Mouse (Mus musculus): Measurements from ENCODE around the gene Bdh2. TPM values are rescaled to one million over a fixed set of nuclear protein-coding genes. Genes with fewer than 3 reads are reported as not detected.

Bdh2 gene
- polyA plus RNA-seq, 1 experiment from 2014 or later: 9.4 TPM

DNA sequence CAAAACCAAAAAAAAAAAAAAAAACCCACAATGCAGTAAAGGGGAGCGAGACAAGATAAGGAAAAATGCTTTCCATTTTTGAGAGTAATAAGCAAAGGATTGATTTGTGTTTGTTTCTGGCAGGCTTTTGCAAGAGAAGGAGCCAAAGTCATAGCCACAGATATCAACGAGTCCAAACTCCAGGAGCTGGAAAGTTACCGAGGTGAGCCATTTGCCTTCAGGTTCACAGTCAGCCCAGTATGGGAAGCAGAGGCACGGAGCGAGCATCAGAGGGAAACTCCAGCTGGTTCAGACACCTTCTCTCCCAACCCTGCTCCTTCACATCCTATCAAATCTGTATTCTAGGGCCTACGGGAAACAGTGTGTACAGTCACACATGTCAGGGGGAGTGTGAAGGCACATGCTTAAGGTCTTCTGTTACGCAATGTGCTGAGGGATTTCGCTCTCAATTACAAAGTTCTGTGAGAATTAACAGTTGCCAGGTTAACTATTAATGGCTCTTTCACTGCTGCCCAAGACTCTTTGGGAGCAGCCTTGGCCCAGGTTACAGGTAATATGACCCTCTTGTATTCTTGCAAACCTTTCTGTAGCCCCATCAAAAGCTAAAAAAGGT is 7.2 kb downstream of the Bdh2 start:
- Histone ChIP-seq H3K36me3 (ENCODE audit: control insufficient read depth, insufficient read depth, low read length) (no peaks in the 10 kb centered on the region), H3K9me3 (ENCODE audit: control insufficient read depth, low read length) (no peaks in the 10 kb centered on the region), H3K4me2 (ENCODE audit: low read depth, low read length) (no peak overlapping the region), H3K4me1 (ENCODE audit: control insufficient read depth, insufficient read depth, low read length) (no peaks in the 10 kb centered on the region), H3K27me3 (replicated peaks; ENCODE audit: control insufficient read depth, insufficient read depth, low read length) (no peaks in the 10 kb centered on the region), H3K4me3 (ENCODE audit: low read depth, low read length) (no peak overlapping the region), H3K27ac (replicated peaks; ENCODE audit: low read depth, low read length) (no peak overlapping the region), H3K9ac (ENCODE audit: low read depth, low read length) (no peak overlapping the region)
- DNase-seq (ENCODE audit: low spot score): no peak
- WGBS: 84% methylated on average over 8 of the region's 8 CpGs
- ATAC-seq (ENCODE audit: low read depth): no peak

DNA sequence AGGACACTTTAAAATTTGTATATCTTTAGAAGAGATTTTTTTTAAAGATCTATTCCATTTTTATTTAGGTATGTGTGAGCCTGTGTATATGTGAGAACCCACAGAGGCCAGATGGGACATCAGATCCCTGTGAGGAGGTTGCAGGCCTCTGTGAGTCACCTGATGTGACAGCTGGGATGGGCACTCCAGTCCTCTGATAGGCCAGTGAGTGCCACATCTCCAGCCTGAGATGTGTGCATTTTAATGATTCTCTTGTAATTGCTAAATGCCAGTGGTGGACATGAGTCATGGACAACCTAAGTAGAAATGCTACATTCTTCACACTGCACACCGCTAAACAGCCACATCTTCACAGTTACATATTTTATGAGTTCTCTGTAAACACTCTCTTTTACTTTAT is 8.1 kb downstream of the Bdh2 start:
- Histone ChIP-seq H3K9ac (ENCODE audit: low read depth, low read length) (no peak overlapping the region), H3K36me3 (ENCODE audit: control insufficient read depth, insufficient read depth, low read length) (no peaks in the 10 kb centered on the region), H3K4me2 (ENCODE audit: low read depth, low read length) (no peak overlapping the region), H3K27me3 (replicated peaks; ENCODE audit: control insufficient read depth, insufficient read depth, low read length) (no peaks in the 10 kb centered on the region), H3K4me3 (ENCODE audit: low read depth, low read length) (no peak overlapping the region), H3K27ac (replicated peaks; ENCODE audit: low read depth, low read length) (no peak overlapping the region), H3K4me1 (ENCODE audit: control insufficient read depth, insufficient read depth, low read length) (no peaks in the 10 kb centered on the region), H3K9me3 (ENCODE audit: control insufficient read depth, low read length) (no peaks in the 10 kb centered on the region)
- 86% methylated on average over 1 of the region's 1 CpGs for whole genome bisulfite sequencing
- ATAC-seq (ENCODE audit: low read depth) (no peak), DNase-seq (ENCODE audit: low spot score) (no peak)

DNA sequence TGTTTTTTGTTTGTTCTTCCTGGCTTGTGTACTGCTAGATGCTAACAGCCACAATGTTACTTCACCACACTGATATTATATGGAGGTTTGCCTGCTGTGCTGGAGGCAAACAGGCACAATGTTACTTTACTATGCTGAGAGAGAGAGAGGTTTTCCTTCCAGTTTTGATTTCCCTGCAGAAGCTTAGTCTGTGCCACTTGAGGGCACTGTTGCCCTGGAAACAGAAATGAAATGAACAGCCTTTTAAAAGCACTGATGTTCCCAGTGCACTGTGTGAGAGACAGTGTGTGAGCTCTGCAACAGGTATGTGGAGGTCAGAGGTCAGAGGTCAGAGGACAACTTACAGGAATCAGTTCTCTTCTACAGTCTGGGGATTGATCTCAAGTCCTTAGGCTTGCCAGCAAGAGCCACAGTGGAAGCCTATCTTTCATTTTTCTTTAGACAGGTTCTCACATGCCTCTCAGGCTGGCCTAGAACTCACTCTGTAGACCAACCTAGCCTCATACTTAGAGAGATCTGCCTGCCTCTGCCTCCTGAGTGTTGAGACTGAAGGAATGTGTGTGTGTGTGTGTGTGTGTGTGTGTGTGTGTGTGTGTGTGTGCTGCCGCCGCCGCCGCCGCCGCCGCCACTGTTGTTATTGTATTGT is 9.4 kb downstream of the Bdh2 start:
- Histone ChIP-seq H3K4me1 (ENCODE audit: control insufficient read depth, insufficient read depth, low read length) (no peaks in the 10 kb centered on the region), H3K27me3 (replicated peaks; ENCODE audit: control insufficient read depth, insufficient read depth, low read length) (no peaks in the 10 kb centered on the region), H3K36me3 (ENCODE audit: control insufficient read depth, insufficient read depth, low read length) (no peaks in the 10 kb centered on the region), H3K4me2 (ENCODE audit: low read depth, low read length) (no peak overlapping the region), H3K27ac (replicated peaks; ENCODE audit: low read depth, low read length) (no peak overlapping the region), H3K9ac (ENCODE audit: low read depth, low read length) (no peak overlapping the region), H3K9me3 (ENCODE audit: control insufficient read depth, low read length) (no peaks in the 10 kb centered on the region), H3K4me3 (ENCODE audit: low read depth, low read length) (no peak overlapping the region)
- DNase-seq (ENCODE audit: low spot score) (peak; percentile 90), ATAC-seq (ENCODE audit: low read depth) (peak; percentile 83)
- 100% methylated on average over 7 of the region's 7 CpGs for WGBS

DNA sequence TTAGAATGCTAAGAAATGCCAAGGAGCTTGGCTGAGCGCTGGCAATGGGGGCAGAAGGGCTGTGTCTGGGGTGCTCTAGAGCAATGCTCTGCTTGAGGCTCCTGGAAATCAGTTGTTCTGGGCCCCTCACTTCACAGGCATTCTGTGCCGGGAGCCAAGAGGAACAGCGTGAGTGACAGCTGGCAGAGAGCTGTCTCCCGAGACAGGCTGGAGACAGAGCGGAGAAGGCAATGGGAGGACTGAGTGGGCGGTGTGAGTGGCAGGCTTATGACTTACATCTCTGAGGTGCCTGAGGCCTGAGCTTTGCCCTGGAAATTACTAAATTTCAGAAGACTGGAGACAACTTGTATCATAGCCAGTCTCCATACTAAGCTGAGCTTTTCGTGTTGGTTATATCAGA is 12.7 kb downstream of the Bdh2 start:
- 51% methylated on average over 7 of the region's 7 CpGs for WGBS
- DNase-seq (ENCODE audit: low spot score): peak; percentile 46
- Histone ChIP-seq H3K9ac (ENCODE audit: low read depth, low read length) (no peak overlapping the region), H3K9me3 (ENCODE audit: control insufficient read depth, low read length) (no peaks in the 10 kb centered on the region), H3K36me3 (ENCODE audit: control insufficient read depth, insufficient read depth, low read length) (no peaks in the 10 kb centered on the region), H3K27ac (replicated peaks; ENCODE audit: low read depth, low read length) (no peak overlapping the region), H3K27me3 (replicated peaks; ENCODE audit: control insufficient read depth, insufficient read depth, low read length) (no peaks in the 10 kb centered on the region), H3K4me2 (ENCODE audit: low read depth, low read length) (no peak overlapping the region), H3K4me3 (ENCODE audit: low read depth, low read length) (no peak overlapping the region), H3K4me1 (ENCODE audit: control insufficient read depth, insufficient read depth, low read length) (no peaks in the 10 kb centered on the region)
- peak; percentile 37 for ATAC-seq (ENCODE audit: low read depth)

DNA sequence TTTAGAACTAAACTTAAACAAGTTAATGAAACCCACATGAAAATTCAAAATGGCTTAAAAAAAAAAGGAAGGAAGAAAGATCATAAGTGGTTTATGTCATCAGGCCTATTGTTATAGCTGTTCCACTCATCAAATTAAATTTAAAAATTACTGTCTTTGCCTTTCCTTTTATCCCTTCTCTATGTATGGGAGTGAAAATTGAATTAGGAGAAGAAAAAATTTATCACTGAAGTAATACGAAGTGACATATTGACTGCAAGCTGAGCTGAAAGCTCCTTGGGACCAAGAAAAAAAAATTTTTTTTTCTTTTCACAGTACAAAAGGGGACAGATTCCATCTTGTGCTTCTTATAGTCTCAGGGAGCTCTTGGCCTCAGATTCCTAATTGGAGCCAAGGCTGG is 14.5 kb downstream of the Bdh2 start:
- Histone ChIP-seq H3K36me3 (ENCODE audit: control insufficient read depth, insufficient read depth, low read length) (no peaks in the 10 kb centered on the region), H3K9ac (ENCODE audit: low read depth, low read length) (no peak overlapping the region), H3K27me3 (replicated peaks; ENCODE audit: control insufficient read depth, insufficient read depth, low read length) (no peaks in the 10 kb centered on the region), H3K9me3 (ENCODE audit: control insufficient read depth, low read length) (no peaks in the 10 kb centered on the region), H3K4me3 (ENCODE audit: low read depth, low read length) (no peak overlapping the region), H3K27ac (replicated peaks; ENCODE audit: low read depth, low read length) (no peak overlapping the region), H3K4me1 (ENCODE audit: control insufficient read depth, insufficient read depth, low read length) (no peaks in the 10 kb centered on the region), H3K4me2 (ENCODE audit: low read depth, low read length) (no peak overlapping the region)
- DNase-seq (ENCODE audit: low spot score): no peak
- ATAC-seq (ENCODE audit: low read depth): no peak
- 66% methylated on average over 1 of the region's 1 CpGs for WGBS

DNA sequence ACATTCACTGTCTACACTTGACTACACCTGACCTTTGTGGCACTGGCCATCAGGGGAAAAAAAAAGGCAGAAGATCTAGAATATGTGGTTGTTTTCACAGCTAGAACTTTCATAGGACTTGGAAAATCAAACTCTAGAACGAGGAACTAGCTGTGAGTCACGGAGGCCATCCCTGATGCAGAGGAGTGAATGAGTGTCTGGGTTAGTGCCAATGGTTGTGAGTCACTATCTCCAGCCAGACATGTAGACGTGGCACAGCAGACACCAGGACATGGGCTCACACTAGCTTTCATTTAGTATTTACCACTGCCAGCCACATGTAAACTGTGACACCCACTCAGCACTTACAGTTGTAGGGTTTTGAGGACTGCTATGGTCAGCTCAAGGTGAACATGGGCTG is 17.5 kb downstream of the Bdh2 start:
- no peaks in the 10 kb centered on the region for H3K27me3 ChIP-seq (replicated peaks; ENCODE audit: control insufficient read depth, insufficient read depth, low read length)
- WGBS: 84% methylated on average over 3 of the region's 3 CpGs
- H3K4me1 ChIP-seq (ENCODE audit: control insufficient read depth, insufficient read depth, low read length): no peaks in the 10 kb centered on the region
- H3K4me2 ChIP-seq (ENCODE audit: low read depth, low read length): no peak overlapping the region
- ATAC-seq (ENCODE audit: low read depth) (no peak), DNase-seq (ENCODE audit: low spot score) (no peak)
- H3K27ac ChIP-seq (replicated peaks; ENCODE audit: low read depth, low read length): no peak overlapping the region
- no peaks in the 10 kb centered on the region for H3K36me3 ChIP-seq (ENCODE audit: control insufficient read depth, insufficient read depth, low read length)
- no peak overlapping the region for H3K9ac ChIP-seq (ENCODE audit: low read depth, low read length)
- no peaks in the 10 kb centered on the region for H3K9me3 ChIP-seq (ENCODE audit: control insufficient read depth, low read length)
- no peak overlapping the region for H3K4me3 ChIP-seq (ENCODE audit: low read depth, low read length)

DNA sequence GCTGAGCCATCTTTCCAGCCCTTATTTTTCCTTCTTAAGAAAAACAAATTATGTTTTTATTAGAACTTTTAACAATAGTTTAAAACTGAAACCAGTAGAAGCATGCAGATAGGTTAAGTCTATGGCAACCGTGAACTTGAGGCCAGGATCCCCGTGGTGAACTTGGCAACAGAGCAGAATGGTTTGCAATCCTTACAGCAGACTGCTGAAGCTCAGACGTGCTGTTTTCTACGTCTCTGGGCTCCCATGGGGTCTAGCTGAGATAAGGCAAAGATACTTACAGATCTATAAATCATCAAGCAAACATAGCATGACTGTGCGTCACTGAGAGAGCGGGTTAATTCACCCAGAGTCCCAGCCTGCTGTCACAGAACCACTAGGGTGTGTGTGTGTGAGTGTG is 19.1 kb downstream of the Bdh2 start:
- 67% methylated on average over 6 of the region's 6 CpGs for WGBS
- no peaks in the 10 kb centered on the region for H3K27me3 ChIP-seq (replicated peaks; ENCODE audit: control insufficient read depth, insufficient read depth, low read length)

DNA sequence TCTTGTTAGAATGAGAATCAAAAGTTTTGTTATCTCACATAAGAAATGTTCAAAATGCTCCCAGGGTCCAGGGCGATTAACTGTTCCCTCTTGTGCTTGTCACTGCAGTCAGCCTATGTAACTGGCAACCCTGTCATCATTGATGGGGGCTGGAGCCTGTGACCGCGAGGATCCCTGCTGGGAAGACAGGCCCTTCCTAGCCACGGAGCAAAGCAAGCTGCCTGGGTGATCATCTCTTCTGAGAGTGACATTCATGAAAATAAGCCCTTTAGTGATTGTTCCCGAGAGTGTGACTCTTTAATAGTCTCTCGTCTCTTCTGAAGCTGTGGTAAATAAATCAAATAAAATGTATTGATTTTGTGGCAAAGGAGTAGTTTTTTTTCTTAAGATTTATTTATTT is 23.0 kb downstream of the Bdh2 start:
- H3K9me3 ChIP-seq (ENCODE audit: control insufficient read depth, low read length): no peaks in the 10 kb centered on the region
- peaks cover 8% of the 10 kb centered on the region for H3K4me1 ChIP-seq (ENCODE audit: control insufficient read depth, insufficient read depth, low read length)
- H3K36me3 ChIP-seq (ENCODE audit: control insufficient read depth, insufficient read depth, low read length): no peaks in the 10 kb centered on the region
- H3K9ac ChIP-seq (ENCODE audit: low read depth, low read length): no peak overlapping the region
- no peak overlapping the region for H3K4me2 ChIP-seq (ENCODE audit: low read depth, low read length)
- H3K27me3 ChIP-seq (replicated peaks; ENCODE audit: control insufficient read depth, insufficient read depth, low read length): peaks cover 4% of the 10 kb centered on the region; the same call in 1 of the 2 replicates
- ATAC-seq (ENCODE audit: low read depth): no peak
- no peak overlapping the region for H3K27ac ChIP-seq (replicated peaks; ENCODE audit: low read depth, low read length)
- WGBS: 34% methylated on average over 6 of the region's 6 CpGs
- DNase-seq (ENCODE audit: low spot score): no peak
- no peak overlapping the region for H3K4me3 ChIP-seq (ENCODE audit: low read depth, low read length)

More for the DNA sequence above, 19.1 kb downstream of the Bdh2 start:
- Histone ChIP-seq H3K4me2 (ENCODE audit: low read depth, low read length) (no peak overlapping the region), H3K4me1 (ENCODE audit: control insufficient read depth, insufficient read depth, low read length) (no peaks in the 10 kb centered on the region), H3K4me3 (ENCODE audit: low read depth, low read length) (no peak overlapping the region), H3K27ac (replicated peaks; ENCODE audit: low read depth, low read length) (no peak overlapping the region), H3K9ac (ENCODE audit: low read depth, low read length) (no peak overlapping the region), H3K36me3 (ENCODE audit: control insufficient read depth, insufficient read depth, low read length) (no peaks in the 10 kb centered on the region), H3K9me3 (ENCODE audit: control insufficient read depth, low read length) (no peaks in the 10 kb centered on the region)
- no peak for DNase-seq (ENCODE audit: low spot score)
- no peak for ATAC-seq (ENCODE audit: low read depth)

DNA sequence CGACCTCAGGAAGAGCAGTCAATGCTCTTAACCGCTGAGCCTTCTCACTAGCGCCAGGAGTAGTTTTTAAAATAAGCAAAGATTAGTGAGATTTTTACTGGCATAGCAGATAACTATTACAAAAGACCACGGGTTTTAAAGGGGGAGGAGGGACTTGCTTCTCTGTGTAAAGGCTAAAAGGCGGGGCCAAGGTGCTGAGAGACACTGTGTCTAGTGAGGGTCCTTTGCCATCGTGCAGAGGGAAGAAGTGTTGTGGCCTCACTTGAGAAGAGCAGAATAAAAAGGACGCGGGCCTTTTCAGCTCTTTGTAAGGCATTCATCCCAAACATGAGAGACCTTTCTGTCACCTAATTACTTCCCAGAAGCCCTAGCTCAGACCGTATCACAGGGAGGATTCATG is 23.5 kb downstream of the Bdh2 start:
- WGBS: 26% methylated on average over 9 of the region's 9 CpGs
- no peak for ATAC-seq (ENCODE audit: low read depth)
- H3K27me3 ChIP-seq (replicated peaks; ENCODE audit: control insufficient read depth, insufficient read depth, low read length): peaks cover 4% of the 10 kb centered on the region; the same call in 1 of the 2 replicates
- peaks cover 8% of the 10 kb centered on the region for H3K4me1 ChIP-seq (ENCODE audit: control insufficient read depth, insufficient read depth, low read length)
- no peaks in the 10 kb centered on the region for H3K9me3 ChIP-seq (ENCODE audit: control insufficient read depth, low read length)
- no peaks in the 10 kb centered on the region for H3K36me3 ChIP-seq (ENCODE audit: control insufficient read depth, insufficient read depth, low read length)
- H3K27ac ChIP-seq (replicated peaks; ENCODE audit: low read depth, low read length): no peak overlapping the region
- DNase-seq (ENCODE audit: low spot score): no peak
- H3K4me2 ChIP-seq (ENCODE audit: low read depth, low read length): no peak overlapping the region
- no peak overlapping the region for H3K4me3 ChIP-seq (ENCODE audit: low read depth, low read length)
- no peak overlapping the region for H3K9ac ChIP-seq (ENCODE audit: low read depth, low read length)

Data from embryonic facial prominence, embryonic 14.5 days (tissue).